Mouse (Mus musculus) heart, embryonic 11.5 days (tissue): ENCODE results near the gene Qsox1. TPM values are rescaled to one million over a fixed set of nuclear protein-coding genes. Genes with fewer than 3 reads are reported as not detected.

Experiments used
- ATAC-seq: fragments of 200-750 bp; cut with Nextera tagmentation; replicated peaks from 2 replicates; pipeline ENCODE4 v1.8.0; 2017; ENCODE audit warnings: moderate library complexity; ENCODE audit not compliant: insufficient number of reproducible peaks, low FRiP score, low TSS enrichment
- H3K27ac ChIP-seq: fragments of 300-500 bp; sonication (generic); 2 replicates; pipeline ENCODE4 v1.5.1; 2014; ENCODE audit warnings: mild to moderate bottlenecking, low read depth, low read length
- H3K27me3 ChIP-seq: fragments of 300-500 bp; sonication (generic); 2 replicates; pipeline ENCODE4 v1.6.1; 2014; ENCODE audit warnings: mild to moderate bottlenecking, low read length, mixed read lengths; ENCODE audit not compliant: control insufficient read depth, insufficient read depth
- H3K36me3 ChIP-seq: fragments of 300-500 bp; sonication (generic); 2 replicates; pipeline ENCODE4 v1.6.1; 2014; ENCODE audit warnings: mild to moderate bottlenecking, low read length, moderate library complexity, mixed read lengths; ENCODE audit not compliant: control insufficient read depth, insufficient read depth
- H3K4me1 ChIP-seq: fragments of 300-500 bp; sonication (generic); 2 replicates; pipeline ENCODE4 v1.6.1; 2014; ENCODE audit warnings: low read length; ENCODE audit not compliant: control insufficient read depth, insufficient read depth
- H3K4me2 ChIP-seq: fragments of 300-500 bp; sonication (generic); 2 replicates; pipeline ENCODE4 v1.6.1; 2014; ENCODE audit warnings: mild to moderate bottlenecking, moderate library complexity
- H3K4me3 ChIP-seq: fragments of 300-500 bp; sonication (generic); 2 replicates; pipeline ENCODE4 v1.5.1; 2014; ENCODE audit warnings: low read depth, low read length
- H3K9ac ChIP-seq: fragments of 300-500 bp; sonication (generic); 2 replicates; pipeline ENCODE4 v1.6.1; 2014; ENCODE audit warnings: mild to moderate bottlenecking, low read depth, low read length, moderate library complexity
- H3K9me3 ChIP-seq: fragments of 300-500 bp; sonication (generic); replicated peaks from 2 replicates; pipeline ENCODE4 v1.6.1; 2016; ENCODE audit warnings: low read length; ENCODE audit not compliant: control insufficient read depth
- WGBS: fragments of 180-500 bp; shearing (Covaris S2); extraction: QIAGEN DNeasy Blood & Tissue Kit; methylation state at CpG from one replicate; pipeline ENCODE4 v1.1.7; 2014; ENCODE audit not compliant: insufficient replicate concordance; 5-methylcytosine and 5-hydroxymethylcytosine counted together
- polyA plus RNA-seq: library from polyadenylated mRNA; unstranded; fragments of >200 nt; fragmentation: Nextera tagmentation; extraction: Ambion mirVana; gene quantifications from 2 replicates; pipeline ENCODE4 v1.2.1, GENCODE M21; 2014

Qsox1 gene
- polyA plus RNA-seq, 1 experiment from 2014 or later = 12.1 TPM

DNA sequence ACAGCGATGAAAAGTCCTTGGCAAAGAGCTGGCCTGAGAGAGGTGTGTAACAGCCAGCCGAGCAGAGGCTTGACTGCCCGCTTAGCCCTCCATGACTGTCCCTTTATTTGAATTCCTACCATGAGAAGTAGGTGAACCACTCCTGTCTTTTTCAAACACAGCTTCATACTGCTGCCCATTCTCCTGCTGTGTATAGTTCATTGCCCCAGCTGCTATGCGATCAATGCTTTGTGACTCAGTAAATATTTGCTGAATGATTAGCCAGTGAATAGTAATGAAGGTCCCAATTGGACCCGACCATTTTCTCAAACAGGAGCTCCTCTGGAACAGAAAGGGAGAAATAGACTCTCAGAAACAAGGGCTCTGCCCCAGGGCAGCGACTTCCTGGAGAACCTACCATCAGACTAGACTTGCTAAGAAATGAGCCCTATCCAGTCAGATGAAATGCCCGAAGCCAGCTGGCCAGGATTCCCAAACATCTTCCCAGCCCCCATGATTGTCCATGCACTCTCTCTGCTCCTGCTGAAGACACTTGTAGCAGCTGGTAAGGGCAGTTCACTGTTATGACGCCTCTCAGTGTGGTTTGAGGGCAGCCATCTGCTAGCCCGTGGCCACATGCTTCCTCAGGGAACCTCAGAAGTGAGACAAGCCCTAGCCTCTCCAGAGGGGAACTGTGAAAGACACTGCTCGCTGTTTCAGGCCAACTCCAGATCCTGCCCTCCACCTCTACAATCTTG, 2.8 kb downstream of the Qsox1 start:
- peaks cover 19% of the 10 kb centered on the region; the same call in 1 of the 2 replicates for H3K4me1 ChIP-seq

DNA sequence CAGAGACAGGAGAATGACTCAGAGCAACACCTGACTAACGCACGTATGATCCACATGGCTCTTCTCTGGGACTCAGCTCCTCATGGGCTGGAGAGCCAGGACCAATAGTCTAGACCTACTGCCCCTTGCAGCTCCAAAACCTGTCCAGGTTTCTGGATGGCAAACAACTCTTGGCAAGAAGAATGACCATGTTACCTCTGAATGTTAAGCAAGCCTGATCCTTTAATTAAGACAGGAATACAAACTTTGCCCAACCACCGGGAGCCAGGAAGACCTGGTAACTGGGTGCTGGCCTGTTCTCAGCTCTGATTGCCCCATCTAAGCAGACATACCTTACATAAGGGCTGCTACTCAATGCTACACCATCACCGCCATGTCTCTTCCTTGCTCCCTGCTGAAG, 4.4 kb downstream of the Qsox1 start:
- peaks cover 3% of the 10 kb centered on the region for H3K36me3 ChIP-seq
- no peak overlapping the region for H3K9ac ChIP-seq
- no peak overlapping the region for H3K27ac ChIP-seq
- WGBS = 92% methylated on average over 4 of the region's 4 CpGs
- no peaks in the 10 kb centered on the region for H3K27me3 ChIP-seq
- no peak for ATAC-seq
- H3K4me3 ChIP-seq = no peak overlapping the region
- H3K4me1 ChIP-seq = peaks cover 19% of the 10 kb centered on the region; the same call in 1 of the 2 replicates
- no peaks in the 10 kb centered on the region for H3K9me3 ChIP-seq
- no peak overlapping the region for H3K4me2 ChIP-seq

More for the DNA sequence above, 2.8 kb downstream of the Qsox1 start:
- no peaks in the 10 kb centered on the region for H3K36me3 ChIP-seq
- peak overlapping the region; percentile 29 for H3K4me2 ChIP-seq
- 57% methylated on average over 10 of the region's 10 CpGs for whole genome bisulfite sequencing
- no peak for ATAC-seq
- H3K4me3 ChIP-seq = no peak overlapping the region
- H3K9me3 ChIP-seq = no peaks in the 10 kb centered on the region
- no peak overlapping the region; the same call in 1 of the 2 replicates for H3K27ac ChIP-seq
- H3K9ac ChIP-seq = no peak overlapping the region
- H3K27me3 ChIP-seq = no peaks in the 10 kb centered on the region

DNA sequence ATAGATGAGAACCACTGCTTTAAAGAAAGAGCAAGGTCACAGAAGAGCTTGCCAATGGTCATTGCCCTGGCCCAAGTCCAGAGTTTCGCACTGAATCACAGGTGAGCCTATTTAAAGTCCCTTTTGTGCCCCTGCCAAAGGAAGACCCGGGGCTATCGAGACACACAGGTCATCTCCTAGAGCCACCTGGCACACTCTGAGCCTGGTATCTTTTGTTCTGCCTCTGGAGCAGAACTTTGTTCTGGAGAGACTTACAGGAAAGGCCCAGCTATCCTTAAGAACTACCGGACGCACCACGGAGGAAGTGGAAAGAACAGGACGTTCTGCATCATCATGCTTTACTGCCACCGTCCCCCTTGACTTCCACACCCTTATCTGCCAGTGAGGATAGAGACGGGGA, 7.1 kb downstream of the Qsox1 start:
- no peak for ATAC-seq
- no peak overlapping the region for H3K27ac ChIP-seq

DNA sequence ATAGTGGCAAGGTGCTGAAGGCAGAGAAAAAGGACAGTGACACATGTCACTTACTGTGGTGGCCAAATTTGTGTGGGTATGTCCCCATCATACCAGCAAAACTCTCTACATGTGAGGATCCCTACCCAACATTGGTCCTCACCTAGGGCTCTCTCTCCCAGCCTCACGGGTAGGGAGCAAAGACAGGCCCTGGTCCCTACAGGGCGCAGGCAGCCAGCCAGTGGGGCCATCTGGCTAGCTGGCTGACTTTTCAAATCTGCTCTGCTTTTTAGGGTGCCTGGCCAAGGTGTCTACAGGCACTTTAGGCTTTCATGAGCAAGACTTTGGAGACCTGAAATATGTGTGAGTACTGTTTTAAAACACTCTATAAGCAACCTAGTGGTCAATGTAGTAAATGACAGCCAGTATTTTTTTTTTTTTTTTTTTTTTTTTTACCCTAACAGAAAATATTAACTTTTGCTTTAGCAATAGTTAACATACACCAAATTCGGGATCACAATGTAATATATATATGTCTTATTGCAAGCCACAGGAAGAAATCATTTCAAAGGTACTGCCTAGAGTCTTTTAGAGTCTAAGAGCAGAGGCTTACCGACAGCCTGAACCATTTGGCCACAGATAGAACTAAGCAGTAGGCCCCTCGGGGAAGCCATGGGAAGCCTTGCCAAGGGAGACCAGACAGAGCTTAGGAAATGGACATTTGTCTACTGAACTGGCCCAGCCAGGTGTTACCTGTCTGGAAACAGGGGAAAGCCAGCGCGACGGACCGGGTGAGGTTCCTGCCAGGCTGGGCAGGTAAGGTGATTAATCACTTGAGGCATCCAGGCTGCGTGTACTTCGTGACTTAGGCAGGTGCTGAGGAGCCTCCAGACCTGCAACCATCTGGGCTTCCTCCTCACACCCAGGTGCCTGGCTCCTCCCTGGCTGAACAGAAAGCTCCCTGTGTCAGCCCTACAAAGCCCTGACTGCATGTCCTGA, 11.4 kb downstream of the Qsox1 start:
- Histone ChIP-seq H3K27ac (no peak overlapping the region), H3K4me2 (no peak overlapping the region), H3K4me3 (no peak overlapping the region), H3K9ac (no peak overlapping the region), H3K9me3 (no peaks in the 10 kb centered on the region), H3K27me3 (no peaks in the 10 kb centered on the region), H3K4me1 (peaks cover 10% of the 10 kb centered on the region), H3K36me3 (peaks cover 10% of the 10 kb centered on the region)
- 82% methylated on average over 11 of the region's 11 CpGs for WGBS
- ATAC-seq = no peak

More for the DNA sequence above, 7.1 kb downstream of the Qsox1 start:
- H3K36me3 ChIP-seq = peaks cover 10% of the 10 kb centered on the region
- no peak overlapping the region for H3K4me3 ChIP-seq
- no peaks in the 10 kb centered on the region for H3K27me3 ChIP-seq
- no peak overlapping the region for H3K9ac ChIP-seq
- no peak overlapping the region for H3K4me2 ChIP-seq
- 74% methylated on average over 9 of the region's 9 CpGs for WGBS
- no peaks in the 10 kb centered on the region for H3K9me3 ChIP-seq
- H3K4me1 ChIP-seq = peaks cover 13% of the 10 kb centered on the region; the same call in 1 of the 2 replicates

DNA sequence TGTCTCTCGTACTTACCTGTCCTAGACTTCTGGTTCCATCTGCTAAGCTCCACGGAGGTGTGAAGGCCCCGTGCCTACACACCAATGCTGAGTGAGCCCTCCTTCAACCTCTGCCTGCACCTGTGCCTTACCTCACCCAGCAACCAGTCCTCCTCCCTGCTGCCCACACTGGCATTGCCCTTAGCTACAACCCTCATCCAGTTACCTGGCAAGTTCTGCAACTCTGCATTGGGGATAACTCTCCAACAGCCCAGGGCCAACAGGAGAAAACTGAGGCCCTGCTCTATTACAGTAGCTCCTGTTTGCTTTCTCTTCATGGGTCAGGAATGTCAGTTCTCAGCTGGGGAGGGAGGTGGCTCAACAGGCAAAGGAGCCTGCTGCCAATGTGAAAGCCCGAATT, 14.7 kb downstream of the Qsox1 start:
- no peak overlapping the region for H3K4me2 ChIP-seq
- peaks cover 10% of the 10 kb centered on the region for H3K4me1 ChIP-seq
- H3K9me3 ChIP-seq = no peaks in the 10 kb centered on the region
- WGBS = 89% methylated on average over 4 of the region's 4 CpGs
- H3K27me3 ChIP-seq = no peaks in the 10 kb centered on the region
- H3K36me3 ChIP-seq = peaks cover 11% of the 10 kb centered on the region
- no peak overlapping the region for H3K4me3 ChIP-seq
- no peak for ATAC-seq
- no peak overlapping the region for H3K9ac ChIP-seq
- no peak overlapping the region for H3K27ac ChIP-seq

DNA sequence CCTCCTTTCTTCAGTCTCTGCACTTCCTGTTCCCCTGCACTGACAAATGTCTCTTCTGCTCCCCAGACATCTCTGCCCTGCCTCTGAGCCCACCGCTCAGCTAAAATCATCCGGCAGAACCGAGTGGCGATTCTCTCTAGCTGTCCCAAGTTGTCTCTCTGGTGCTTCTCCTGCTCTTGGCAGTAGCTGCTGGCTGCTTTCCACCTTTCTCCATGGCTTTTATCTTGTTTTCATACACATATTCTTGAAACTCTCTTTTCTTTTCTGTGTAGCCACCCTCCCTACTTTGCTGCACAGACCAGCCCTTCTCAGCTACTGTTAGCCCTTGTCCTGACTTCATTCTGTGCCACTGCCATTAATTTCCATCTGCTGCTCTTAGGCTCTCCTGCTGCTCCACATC, 15.3 kb downstream of the Qsox1 start:
- Histone ChIP-seq H3K9me3 (no peaks in the 10 kb centered on the region), H3K4me1 (peaks cover 10% of the 10 kb centered on the region), H3K36me3 (peaks cover 9% of the 10 kb centered on the region), H3K27me3 (no peaks in the 10 kb centered on the region), H3K4me2 (0 out of 2 replicates have a peak overlapping the region, but pooled peaks have one; percentile 2), H3K4me3 (no peak overlapping the region), H3K9ac (no peak overlapping the region), H3K27ac (no peak overlapping the region)
- ATAC-seq = no peak
- WGBS = 52% methylated on average over 4 of the region's 4 CpGs

DNA sequence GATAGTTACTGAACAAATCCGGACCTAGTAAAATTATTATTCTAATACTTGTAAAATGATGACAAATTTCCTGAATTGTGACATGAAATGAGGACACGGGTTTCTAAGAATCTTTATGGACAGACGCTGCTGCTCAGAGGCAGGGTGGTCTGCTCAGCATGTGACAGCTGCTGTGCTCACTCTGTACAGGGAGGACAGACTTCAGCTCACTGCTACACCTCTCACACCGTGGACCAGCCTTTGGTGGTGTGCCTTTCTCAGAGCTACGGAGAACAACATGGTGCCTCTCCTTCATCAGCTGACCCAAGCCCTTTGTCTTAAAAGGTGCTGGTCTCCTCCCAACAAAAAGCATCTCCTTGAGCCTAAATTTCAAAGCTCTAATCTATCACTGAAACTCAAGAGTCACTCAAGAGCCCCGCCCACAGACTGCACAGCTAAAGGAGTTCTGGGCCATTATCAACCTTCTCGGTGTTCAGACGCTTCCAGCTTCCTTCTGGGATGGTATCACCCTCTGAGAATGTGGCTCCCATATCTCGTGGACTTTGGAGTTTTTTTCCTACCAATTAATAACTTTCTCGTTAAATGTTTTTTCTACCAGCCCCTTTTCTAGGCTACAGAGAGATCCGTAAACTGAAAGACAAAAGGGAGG, 15.8 kb downstream of the Qsox1 start:
- WGBS = 43% methylated on average over 11 of the region's 11 CpGs
- H3K4me1 ChIP-seq = peaks cover 10% of the 10 kb centered on the region
- no peak overlapping the region for H3K4me3 ChIP-seq
- H3K9me3 ChIP-seq = no peaks in the 10 kb centered on the region
- peak overlapping the region; percentile 25; the same call in 1 of the 2 replicates for H3K27ac ChIP-seq
- no peak for ATAC-seq
- H3K4me2 ChIP-seq = 0 out of 2 replicates have a peak overlapping the region, but pooled peaks have one; percentile 2
- H3K9ac ChIP-seq = no peak overlapping the region
- no peaks in the 10 kb centered on the region for H3K27me3 ChIP-seq
- peaks cover 8% of the 10 kb centered on the region for H3K36me3 ChIP-seq

DNA sequence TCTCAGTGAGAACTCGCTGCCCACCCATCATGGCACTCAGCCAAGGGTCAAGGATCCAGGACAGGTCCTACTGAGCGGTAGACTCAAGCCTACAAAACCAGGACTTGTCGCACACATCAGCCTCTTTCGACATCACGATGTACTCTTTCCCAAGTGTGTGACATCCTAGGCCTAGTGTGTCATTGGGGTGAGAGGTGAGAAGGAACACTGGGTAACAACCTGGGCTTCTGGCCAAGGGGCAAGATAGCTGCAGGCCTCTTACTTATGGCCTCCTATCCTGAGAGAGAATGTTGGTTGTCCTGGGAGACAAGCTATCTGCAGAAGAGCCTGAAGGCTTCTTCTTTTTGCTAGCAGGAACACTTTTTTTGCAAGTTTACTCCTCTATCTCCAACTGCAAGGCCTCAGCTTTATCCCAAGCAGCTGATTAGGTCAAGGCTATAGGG, 16.9 kb downstream of the Qsox1 start:
- Histone ChIP-seq H3K27ac (no peak overlapping the region), H3K4me2 (no peak overlapping the region), H3K9ac (no peak overlapping the region), H3K9me3 (no peaks in the 10 kb centered on the region), H3K4me1 (peaks cover 10% of the 10 kb centered on the region), H3K4me3 (no peak overlapping the region), H3K36me3 (peaks cover 7% of the 10 kb centered on the region; the same call in 1 of the 2 replicates), H3K27me3 (no peaks in the 10 kb centered on the region)
- 81% methylated on average over 5 of the region's 5 CpGs for WGBS
- ATAC-seq = no peak
